In genomic region chr4:138757416-138757815, GRCm38 (mm10) we compare ENCODE assay signal across 22 mouse cellular contexts. TPM values are rescaled to one million over a fixed set of nuclear protein-coding genes. Genes with fewer than 3 reads are reported as not detected.
DNase-seq lines count a peak whose midpoint lies in the region; ATAC-seq and TF ChIP-seq lines count a peak whose summit lies in the region.
"Had no signal": no experiment of that assay in that cellular context is flagged by ENCODE, and none has a peak within 500 bp of the region (broad histone marks: within the 10 kb centered on the region; RNA-seq: fewer than 3 reads in every experiment).

TSS of gene Pla2g2f (minus strand) at chr4:138757626.

- no peaks in the 10 kb centered on the region for H3K4me1 ChIP-seq in testis, adult 2 months (ENCODE audit: control insufficient read depth, insufficient read depth, low read length)
- peaks cover 9% of the 10 kb centered on the region for H3K4me1 ChIP-seq in limb, embryonic 15.5 days
- H3K4me1 ChIP-seq: forebrain, embryonic 10.5 days; liver, embryonic 12.5 days; midbrain, embryonic 12.5 days had no signal

- no peak for ATAC-seq in limb, embryonic 15.5 days (ENCODE audit: insufficient number of reproducible peaks, low FRiP score, low TSS enrichment, low read depth)
- ATAC-seq: activated CD4-positive, CD25-positive, alpha-beta regulatory T cell, adult 4 months; forebrain, postnatal 0 days; liver, embryonic 12.5 days had no signal

- 73% methylated on average over 8 of the region's 8 CpGs for WGBS in limb, embryonic 15.5 days

- peak; percentile 58 to 77 for DNase-seq in adrenal gland, adult (ENCODE audit: inconsistent age in 2 of 2, low spot score in 1 of 2)
- DNase-seq in adrenal gland, postnatal 4 days (ENCODE audit: low spot score in 2 of 2), result no peak
- DNase-seq in testis, postnatal 14 days (ENCODE audit: low spot score), result no peak
- no peak for DNase-seq in frontal cortex, postnatal 25 days (ENCODE audit: low spot score in 2 of 2)
- DNase-seq in gastrocnemius, postnatal 10 days, result no peak
- DNase-seq in cerebellum, postnatal 36 days, result no peak
- DNase-seq: cerebellum, adult 8-10 months; forebrain, postnatal 0 days; heart, postnatal 4 days; kidney, adult 18-20 months; lung, adult 18-20 months; lung, postnatal 14 days had no signal

- no peak within 1 kb of the TSS for H3K9ac ChIP-seq in limb, embryonic 15.5 days
- H3K9ac ChIP-seq: forebrain, postnatal 0 days; liver, embryonic 12.5 days; midbrain, embryonic 12.5 days had no signal

- H3K36me3 ChIP-seq in testis, adult 2 months (ENCODE audit: control insufficient read depth, insufficient read depth, low read length), result no peaks in the 10 kb centered on the region
- no peaks in the 10 kb centered on the region for H3K36me3 ChIP-seq in limb, embryonic 15.5 days
- H3K36me3 ChIP-seq: forebrain, embryonic 10.5 days; liver, embryonic 12.5 days; midbrain, embryonic 12.5 days had no signal

- H3K4me2 ChIP-seq in limb, embryonic 15.5 days, result no peak within 1 kb of the TSS
- H3K4me2 ChIP-seq: liver, embryonic 12.5 days; midbrain, embryonic 12.5 days had no signal

- H3K27ac ChIP-seq in testis, adult 2 months (ENCODE audit: control insufficient read depth, insufficient read depth, low read depth, low read length), result no peak within 1 kb of the TSS
- peak within 1 kb of the TSS; percentile 30; the same call in 1 of the 2 replicates for H3K27ac ChIP-seq in limb, embryonic 15.5 days
- H3K27ac ChIP-seq: forebrain, embryonic 10.5 days; kidney, postnatal 0 days; liver, embryonic 12.5 days; midbrain, embryonic 12.5 days had no signal

- H3K4me3 ChIP-seq in testis, adult 2 months (ENCODE audit: control insufficient read depth, low read depth, low read length), result peak within 1 kb of the TSS; percentile 15; the same call in 1 of the 2 replicates
- H3K4me3 ChIP-seq in limb, embryonic 15.5 days, result peak within 1 kb of the TSS; percentile 16
- H3K4me3 ChIP-seq: forebrain, embryonic 10.5 days; liver, embryonic 12.5 days; midbrain, embryonic 12.5 days had no signal

- no peaks in the 10 kb centered on the region for H3K27me3 ChIP-seq in testis, adult 2 months (ENCODE audit: control insufficient read depth, insufficient read depth, low read length)
- H3K27me3 ChIP-seq in limb, embryonic 15.5 days, result no peaks in the 10 kb centered on the region
- H3K27me3 ChIP-seq: liver, embryonic 12.5 days; midbrain, embryonic 12.5 days had no signal

- H3K9me3 ChIP-seq in limb, embryonic 15.5 days, result no peaks in the 10 kb centered on the region
- H3K9me3 ChIP-seq: forebrain, embryonic 10.5 days; liver, embryonic 12.5 days; midbrain, embryonic 12.5 days had no signal

- no peak for TF ChIP-seq CTCF in testis, adult 2 months (IDR thresholded peaks at IDR 0.05; ENCODE audit: control insufficient read depth, insufficient read depth, insufficient replicate concordance, low read depth, low read length)

- no peak for TF ChIP-seq POLR2A in testis, adult 2 months (IDR thresholded peaks at IDR 0.05; ENCODE audit: control insufficient read depth, low read depth, low read length)

RNA-seq across cellular contexts. Expression of gene Pla2g2f, which starts in this region (rescaled TPM):
- 10 to 100 TPM in 1 of 2 experiments, 1 to 10 TPM in 1; 9.7 to 10.1 TPM for total RNA-seq in adrenal gland, postnatal 4 days (2021)
- polyA plus RNA-seq in testis, adult 2 months (2012; rRNA removed), result not detected in 2 replicates
- 60.8 and 64.7 TPM in 2 replicates for polyA plus RNA-seq in limb, embryonic 15.5 days (2015; fragmentation: Nextera tagmentation; extraction: Ambion mirVana)
- not detected for total RNA-seq in gastrocnemius, postnatal 10 days (2021)
- total RNA-seq: forebrain, postnatal 0 days; gastrocnemius, postnatal 4 days; megakaryocyte progenitor cell, adult 5-6 weeks had no signal
- polyA plus RNA-seq: activated CD4-positive, CD25-positive, alpha-beta regulatory T cell, adult 4 months; forebrain, embryonic 10.5 days; forebrain, postnatal 0 days; heart, embryonic 14.5 days; kidney, postnatal 0 days; liver, embryonic 12.5 days had no signal

Comparison
In these comparisons a context has a peak if more than half of its experiments do, and no peak if none do; other contexts are left out.
1. RNA of gene Pla2g2f (total RNA-seq): 9.7 to 10.1 TPM in adrenal gland, postnatal 4 days; not detected in gastrocnemius, postnatal 10 days; every median in the first group is over 10 times any median in the second.
2. RNA of gene Pla2g2f (polyA plus RNA-seq): 60.8 to 64.7 TPM in limb, embryonic 15.5 days; not detected in testis, adult 2 months; every median in the first group is over 10 times any median in the second.
3. DNase-seq: peak in adrenal gland, adult (2 of 2); none in adrenal gland, postnatal 4 days (0 of 2), testis, postnatal 14 days (single experiment), frontal cortex, postnatal 25 days (0 of 2), gastrocnemius, postnatal 10 days (single experiment) and cerebellum, postnatal 36 days (0 of 2).